Mouse (Mus musculus) heart, embryonic 14.5 days (tissue): ENCODE results near the gene Cpn1. TPM values are rescaled to one million over a fixed set of nuclear protein-coding genes. Genes with fewer than 3 reads are reported as not detected.

Source experiments
- ATAC-seq: fragments of 200-750 bp; cut with Nextera tagmentation; 2 replicates; pipeline ENCODE4 v1.8.0; 2017; ENCODE audit warnings: low read depth, moderate TSS enrichment; ENCODE audit not compliant: insufficient number of reproducible peaks, insufficient read depth, low FRiP score
- H3K27ac ChIP-seq, 2 experiments: fragments of 200-500 bp in 1 of 2; fragments of 300-500 bp in 1 of 2; sonication (generic) in 1 of 2; replicated peaks in 1 of 2; 2 replicates each; pipeline ENCODE4 v1.5.1; 2012 to 2014; ENCODE audit warnings: low read depth in 2 of 2, low read length in 2 of 2, control low read depth in 1 of 2, mild to moderate bottlenecking in 1 of 2, mixed read lengths in 1 of 2; ENCODE audit not compliant: control insufficient read depth in 1 of 2, insufficient read depth in 1 of 2
- H3K27me3 ChIP-seq: fragments of 300-500 bp; sonication (generic); 2 replicates; pipeline ENCODE4 v1.6.1; 2014; ENCODE audit warnings: mild to moderate bottlenecking, low read length, control low read depth; ENCODE audit not compliant: control insufficient read depth, insufficient read depth
- H3K36me3 ChIP-seq: fragments of 300-500 bp; sonication (generic); 2 replicates; pipeline ENCODE4 v1.6.1; 2014; ENCODE audit warnings: mild to moderate bottlenecking, control low read depth, low read length, mixed read lengths; ENCODE audit not compliant: control insufficient read depth, insufficient read depth
- H3K4me1 ChIP-seq, 2 experiments: fragments of 200-500 bp in 1 of 2; fragments of 300-500 bp in 1 of 2; sonication (generic) in 1 of 2; 2 replicates each; pipeline ENCODE4 v1.6.1; 2012 to 2014; ENCODE audit warnings: low read length in 2 of 2, control low read depth in 1 of 2, mixed read lengths in 1 of 2; ENCODE audit not compliant: control insufficient read depth in 2 of 2, insufficient read depth in 2 of 2
- H3K4me2 ChIP-seq: fragments of 300-500 bp; sonication (generic); 2 replicates; pipeline ENCODE4 v1.6.1; 2014; ENCODE audit warnings: mild to moderate bottlenecking, low read length
- H3K4me3 ChIP-seq, 2 experiments: fragments of 200-500 bp in 1 of 2; fragments of 300-500 bp in 1 of 2; sonication (generic) in 1 of 2; 2 replicates each; pipeline ENCODE4 v1.5.1; 2012 to 2014; ENCODE audit warnings: low read length in 2 of 2, mild to moderate bottlenecking in 2 of 2, control low read depth in 1 of 2, low read depth in 1 of 2, moderate library complexity in 1 of 2; ENCODE audit not compliant: control insufficient read depth in 1 of 2, insufficient read depth in 1 of 2
- H3K9ac ChIP-seq: fragments of 300-500 bp; sonication (generic); 2 replicates; pipeline ENCODE4 v1.6.1; 2014; ENCODE audit warnings: mild to moderate bottlenecking, low read length
- H3K9me3 ChIP-seq: fragments of 300-500 bp; sonication (generic); 2 replicates; pipeline ENCODE4 v1.6.1; 2016; ENCODE audit warnings: low read length, control low read depth; ENCODE audit not compliant: control insufficient read depth
- WGBS: fragments of 180-500 bp; shearing (Covaris S2); extraction: QIAGEN DNeasy Blood & Tissue Kit; methylation state at CpG from one replicate; pipeline ENCODE4 v1.1.7; 2014; 5-methylcytosine and 5-hydroxymethylcytosine counted together
- polyA plus RNA-seq: library from polyadenylated mRNA; unstranded; fragments of >200 nt; fragmentation: Nextera tagmentation; extraction: Ambion mirVana; gene quantifications from 2 replicates; pipeline ENCODE4 v1.2.1, GENCODE M21; 2014

Cpn1 gene
- polyA plus RNA-seq, 1 experiment from 2014 or later = 0.91 TPM

GRCm38 (mm10) chr19:43917763-43918162, 68.6 kb downstream of the Cpn1 start:
- Histone ChIP-seq H3K27me3 (no peaks in the 10 kb centered on the region), H3K4me3 (no peak overlapping the region), H3K27ac (no peak overlapping the region), H3K4me1 (peaks cover 27 to 36% of the 10 kb centered on the region in 2 experiments), H3K36me3 (no peaks in the 10 kb centered on the region), H3K4me2 (no peak overlapping the region), H3K9ac (no peak overlapping the region), H3K9me3 (no peaks in the 10 kb centered on the region)
- no peak for ATAC-seq
- 85% methylated on average over 6 of the region's 6 CpGs for WGBS

DNA sequence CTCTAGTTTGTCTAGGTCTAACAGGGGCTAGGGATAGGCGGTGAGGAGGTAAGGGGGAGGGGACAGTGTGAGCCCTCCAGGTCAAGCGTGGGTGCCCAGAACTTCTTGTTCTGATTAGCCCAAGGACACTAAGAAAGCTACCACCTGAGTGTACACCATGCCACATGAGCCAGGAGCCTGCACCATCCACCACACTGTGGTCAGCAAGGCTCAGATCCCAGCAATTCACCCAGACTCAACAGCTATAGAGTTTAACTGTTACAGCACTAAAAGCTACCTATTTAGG, 69.0 kb downstream of the Cpn1 start:
- H3K4me1 ChIP-seq = peaks cover 28 to 36% of the 10 kb centered on the region in 2 experiments
- 76% methylated on average over 2 of the region's 2 CpGs for WGBS
- no peak overlapping the region for H3K27ac ChIP-seq
- H3K4me2 ChIP-seq = peak overlapping the region; percentile 42
- H3K9ac ChIP-seq = no peak overlapping the region
- H3K36me3 ChIP-seq = no peaks in the 10 kb centered on the region
- no peaks in the 10 kb centered on the region for H3K27me3 ChIP-seq
- no peak overlapping the region for H3K4me3 ChIP-seq
- H3K9me3 ChIP-seq = no peaks in the 10 kb centered on the region
- no peak for ATAC-seq

DNA sequence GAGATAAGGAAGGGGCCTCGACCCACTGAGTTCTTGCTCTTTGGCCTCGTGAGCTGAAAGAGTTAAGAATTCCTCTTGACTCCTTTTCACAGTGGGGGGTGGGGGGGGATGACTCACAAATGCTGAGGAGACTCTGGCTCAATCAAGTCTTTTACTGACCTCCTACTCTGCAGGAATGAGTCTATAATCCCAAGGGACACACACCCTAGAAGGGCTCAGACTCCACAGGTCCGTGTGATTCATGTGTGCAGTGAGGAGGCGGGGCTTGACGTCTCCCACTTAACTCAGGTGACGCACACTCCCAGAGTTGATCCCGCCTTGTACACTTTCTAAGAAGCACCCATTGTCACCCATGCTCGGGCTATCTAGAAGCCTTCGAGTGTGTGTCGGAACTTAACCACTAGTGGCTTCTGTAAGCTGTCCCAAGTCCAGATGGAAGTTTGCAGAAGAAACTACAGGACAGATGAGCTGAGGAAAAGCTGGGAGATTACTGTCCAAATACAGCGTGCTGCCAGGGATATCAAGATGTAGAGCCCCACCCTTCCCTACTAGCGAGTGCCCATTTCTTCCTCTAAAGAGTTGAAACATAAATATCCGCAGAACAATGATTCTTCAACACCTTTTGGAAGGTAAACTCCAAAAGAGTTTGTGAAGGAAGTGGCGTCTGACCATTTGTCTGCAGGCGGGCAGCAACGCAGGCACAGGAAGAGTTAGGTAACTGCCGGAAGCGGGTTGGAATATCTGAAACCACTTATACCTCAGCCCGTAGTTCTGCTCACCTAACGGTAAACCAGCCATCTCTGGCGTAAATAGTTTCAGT, 69.6 kb downstream of the Cpn1 start:
- Histone ChIP-seq H3K4me1 (peaks cover 28 to 33% of the 10 kb centered on the region in 2 experiments), H3K27ac (no peak overlapping the region), H3K9ac (0 out of 2 replicates have a peak overlapping the region, but pooled peaks have one; percentile 8), H3K36me3 (peaks cover 4% of the 10 kb centered on the region), H3K9me3 (no peaks in the 10 kb centered on the region), H3K27me3 (no peaks in the 10 kb centered on the region), H3K4me2 (peak overlapping the region; percentile 42), H3K4me3 (0 out of 4 replicates have a peak overlapping the region, but pooled peaks of 1 of the 2 experiments have one; percentile 1)
- WGBS = 26% methylated on average over 21 of the region's 21 CpGs
- ATAC-seq = peak; percentile 60; the same call in 1 of the 2 replicates

- no peak overlapping the region for H3K4me2 ChIP-seq
- H3K27ac ChIP-seq = no peak overlapping the region
- peaks cover 18% of the 10 kb centered on the region for H3K36me3 ChIP-seq
- H3K27me3 ChIP-seq = no peaks in the 10 kb centered on the region
- H3K9me3 ChIP-seq = no peaks in the 10 kb centered on the region
- WGBS = 78% methylated on average over 9 of the region's 9 CpGs
- ATAC-seq = no peak
- H3K4me1 ChIP-seq = peaks cover 19 to 20% of the 10 kb centered on the region in 2 experiments
- no peak overlapping the region for H3K9ac ChIP-seq
- H3K4me3 ChIP-seq = no peak overlapping the region
Observed at GRCm38 (mm10) chr19:43915431-43915830, 70.9 kb downstream of the Cpn1 start.

DNA sequence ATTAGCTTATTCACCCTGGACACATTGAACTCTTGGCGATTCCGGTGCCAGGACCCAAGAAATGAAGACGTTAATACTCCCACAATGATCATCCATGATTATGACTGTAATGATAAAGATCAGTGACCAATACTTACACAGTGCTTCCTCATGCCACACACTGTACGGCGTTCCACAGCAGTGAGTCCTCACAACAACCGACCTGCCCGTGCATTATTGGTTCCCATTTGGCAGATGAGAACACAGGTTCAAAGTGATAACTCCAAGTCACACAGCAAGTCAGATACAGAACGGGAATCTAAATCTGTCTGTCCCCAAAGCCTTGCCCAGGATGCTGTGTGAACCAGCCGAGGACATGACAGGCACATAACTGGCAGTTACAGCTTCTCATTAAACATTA, 71.4 kb downstream of the Cpn1 start:
- no peak for ATAC-seq
- Histone ChIP-seq H3K9ac (no peak overlapping the region), H3K4me3 (no peak overlapping the region), H3K4me2 (no peak overlapping the region), H3K36me3 (peaks cover 22% of the 10 kb centered on the region), H3K9me3 (no peaks in the 10 kb centered on the region), H3K27ac (no peak overlapping the region), H3K27me3 (no peaks in the 10 kb centered on the region), H3K4me1 (peaks cover 16 to 20% of the 10 kb centered on the region in 2 experiments)
- 84% methylated on average over 9 of the region's 9 CpGs for WGBS

DNA sequence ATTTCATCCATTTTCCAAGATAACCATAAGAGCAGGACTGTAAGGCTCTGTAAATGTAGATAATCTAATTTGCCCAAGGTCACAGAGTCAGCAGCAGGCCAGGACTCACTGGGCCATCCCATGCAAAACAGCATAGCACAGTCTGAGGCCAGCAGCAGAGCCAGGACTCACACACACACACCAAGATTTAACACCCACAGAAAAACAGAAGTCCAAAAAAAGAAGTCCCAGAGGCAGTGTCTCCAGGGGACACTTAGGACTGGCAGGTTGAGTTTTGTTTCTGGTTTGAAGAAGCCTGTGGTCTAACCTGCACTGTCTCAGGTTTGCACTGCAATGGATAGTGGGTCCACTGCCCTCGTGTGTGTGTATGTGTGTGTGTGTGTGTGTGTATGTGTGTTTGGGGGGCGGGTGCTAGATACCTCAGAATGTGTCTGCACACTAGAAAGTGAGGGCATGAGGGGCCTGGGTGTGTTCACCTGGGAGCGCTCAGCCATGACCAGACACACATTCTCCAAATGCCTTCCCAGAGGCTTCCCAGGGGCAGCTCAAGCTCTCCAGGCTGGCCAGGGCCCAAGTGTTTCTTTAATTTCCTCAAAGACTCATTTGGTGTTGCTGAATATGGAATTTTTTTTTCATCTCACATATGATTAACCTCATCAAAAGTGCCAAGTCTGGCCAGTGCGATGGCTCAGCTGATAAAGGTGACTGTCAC, 73.4 kb downstream of the Cpn1 start:
- Histone ChIP-seq H3K4me2 (no peak overlapping the region), H3K36me3 (peaks cover 36% of the 10 kb centered on the region), H3K27ac (no peak overlapping the region), H3K9me3 (no peaks in the 10 kb centered on the region), H3K27me3 (no peaks in the 10 kb centered on the region), H3K9ac (no peak overlapping the region), H3K4me3 (no peak overlapping the region), H3K4me1 (peaks cover 16 to 18% of the 10 kb centered on the region in 2 experiments)
- 59% methylated on average over 4 of the region's 4 CpGs for WGBS
- no peak for ATAC-seq

DNA sequence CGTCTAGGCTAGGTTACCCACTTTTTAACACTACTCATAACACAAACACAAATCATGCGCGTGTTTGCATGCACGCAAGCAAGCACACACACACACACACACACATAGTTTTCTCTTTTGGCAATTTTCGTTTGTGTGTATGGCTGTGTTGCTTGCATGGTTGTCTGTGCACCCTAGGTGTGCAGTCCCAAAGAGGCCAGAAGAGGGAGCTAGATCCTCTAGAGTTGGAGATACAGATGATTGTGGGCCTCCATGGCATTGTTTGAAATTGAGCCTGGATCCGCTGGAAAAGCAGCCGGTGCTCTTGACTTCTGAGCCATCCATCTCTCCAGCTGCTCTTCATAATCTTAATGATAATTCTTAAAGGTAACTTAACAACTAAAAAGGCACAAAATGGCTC, 79.9 kb downstream of the Cpn1 start:
- Histone ChIP-seq H3K4me1 (no peaks in the 10 kb centered on the region), H3K9ac (no peak overlapping the region), H3K27me3 (no peaks in the 10 kb centered on the region), H3K4me2 (no peak overlapping the region), H3K36me3 (peaks cover 55% of the 10 kb centered on the region), H3K9me3 (no peaks in the 10 kb centered on the region), H3K27ac (no peak overlapping the region), H3K4me3 (no peak overlapping the region)
- ATAC-seq = no peak
- WGBS = 92% methylated on average over 7 of the region's 7 CpGs
